Mouse (Mus musculus) C2C12 (cell line): ENCODE data around the gene Sgf29.

ENCODE experiments used
- CEBPB ChIP-seq: IDR thresholded peaks from one replicate; pipeline ENCODE4 v1.6.1; 2011; ENCODE audit warnings: low read depth, mild to moderate bottlenecking, control low read depth, moderate library complexity
- CTCF ChIP-seq: IDR thresholded peaks from one replicate; pipeline ENCODE4 v1.5.1; 2011; ENCODE audit not compliant: control insufficient read depth, insufficient read depth, insufficient read length
- MAX ChIP-seq: IDR thresholded peaks from one replicate; pipeline ENCODE4 v1.6.1; 2011; ENCODE audit warnings: mild to moderate bottlenecking, control low read depth
- MYOG ChIP-seq: IDR thresholded peaks from one replicate; pipeline ENCODE4 v1.6.1; 2011; ENCODE audit not compliant: control insufficient read depth, insufficient read length; ENCODE audit errors: extremely low read depth
- USF1 ChIP-seq: IDR thresholded peaks from one replicate; pipeline ENCODE4 v1.6.1; 2011; ENCODE audit warnings: low read depth, mild to moderate bottlenecking, control low read depth, moderate library complexity

GRCm38 (mm10) chr7:126696886-126697285 is 47.8 kb downstream of the Sgf29 start:
- no peak for TF ChIP-seq USF1
- no peak for TF ChIP-seq CTCF
- TF ChIP-seq MAX = no peak
- no peak for TF ChIP-seq MYOG
- TF ChIP-seq CEBPB = no peak
